Mouse (Mus musculus): ENCODE measurements around the gene Rab13.
A peak's percentile ranks its signal among the peaks of the same experiment; 100 is the strongest.

Rab13 gene

DNA sequence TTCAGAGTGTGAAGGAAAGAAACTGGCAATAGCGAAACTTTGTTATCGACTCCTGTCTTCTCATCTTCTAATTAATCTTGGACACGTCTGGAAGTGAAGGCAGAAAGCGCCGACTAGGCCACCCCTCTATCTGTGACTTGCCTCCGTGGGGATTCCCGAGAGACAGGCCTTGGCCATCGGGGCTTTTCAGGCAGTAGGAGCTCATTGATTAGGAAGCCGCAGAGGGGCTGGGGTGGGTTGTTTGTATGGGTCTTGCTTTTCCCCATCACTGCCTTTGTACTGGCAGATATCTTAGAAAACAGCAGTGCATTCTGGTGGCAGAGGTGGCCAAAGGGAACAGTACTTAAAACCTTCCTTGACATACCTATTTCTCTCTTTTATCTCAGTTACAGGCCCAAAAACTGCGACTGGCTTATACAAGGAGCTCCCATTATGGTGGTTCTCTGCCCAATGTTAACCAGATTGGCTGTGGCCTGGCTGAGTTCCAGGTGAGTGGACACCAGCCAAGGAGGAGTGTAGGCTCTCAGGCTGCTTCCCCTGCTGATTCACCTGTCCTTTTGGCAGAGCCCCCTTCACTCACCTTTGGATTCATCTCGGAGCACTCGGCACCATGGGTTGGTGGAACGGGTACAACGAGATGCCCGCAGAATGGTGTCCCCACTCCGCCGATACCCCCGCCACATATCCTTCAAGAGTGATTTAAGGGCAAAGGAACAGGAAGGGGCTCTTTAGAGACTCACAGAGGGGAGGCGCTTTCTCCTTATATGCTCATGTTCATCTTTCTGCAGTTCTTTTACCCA lies 43.4 kb downstream of the Rab13 start:
- DNase-seq (ENCODE audit: low read depth, low spot score): no peak

DNA sequence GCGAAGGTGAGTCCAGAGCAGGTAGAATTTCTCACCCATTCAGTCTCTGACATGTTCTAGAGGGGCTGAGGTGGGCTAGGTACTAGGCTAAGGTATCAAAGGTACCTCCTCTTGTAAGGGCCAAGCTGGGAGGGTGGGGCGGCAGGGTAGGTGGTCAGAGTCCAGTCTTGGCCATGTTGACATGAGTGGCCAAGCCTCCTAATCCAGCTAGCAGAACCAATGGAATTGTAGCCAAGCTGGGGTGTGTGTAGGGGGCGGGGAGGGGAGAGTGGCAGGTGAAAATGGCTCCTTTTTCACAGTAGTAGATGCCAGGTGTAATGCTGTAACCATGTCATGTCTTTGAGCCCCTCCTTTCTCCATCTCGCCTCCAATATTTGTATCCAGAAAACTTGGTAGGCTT lies 45.0 kb downstream of the Rab13 start:
- no peak for DNase-seq (ENCODE audit: low read depth, low spot score)

- no peak for DNase-seq (ENCODE audit: low read depth, low spot score)
Observed at GRCm38 (mm10) chr3:90263121-90263771, 49.8 kb downstream of the Rab13 start.

- no peak for DNase-seq (ENCODE audit: low read depth, low spot score)
Observed at GRCm38 (mm10) chr3:90264687-90265033, 51.2 kb downstream of the Rab13 start.

DNA sequence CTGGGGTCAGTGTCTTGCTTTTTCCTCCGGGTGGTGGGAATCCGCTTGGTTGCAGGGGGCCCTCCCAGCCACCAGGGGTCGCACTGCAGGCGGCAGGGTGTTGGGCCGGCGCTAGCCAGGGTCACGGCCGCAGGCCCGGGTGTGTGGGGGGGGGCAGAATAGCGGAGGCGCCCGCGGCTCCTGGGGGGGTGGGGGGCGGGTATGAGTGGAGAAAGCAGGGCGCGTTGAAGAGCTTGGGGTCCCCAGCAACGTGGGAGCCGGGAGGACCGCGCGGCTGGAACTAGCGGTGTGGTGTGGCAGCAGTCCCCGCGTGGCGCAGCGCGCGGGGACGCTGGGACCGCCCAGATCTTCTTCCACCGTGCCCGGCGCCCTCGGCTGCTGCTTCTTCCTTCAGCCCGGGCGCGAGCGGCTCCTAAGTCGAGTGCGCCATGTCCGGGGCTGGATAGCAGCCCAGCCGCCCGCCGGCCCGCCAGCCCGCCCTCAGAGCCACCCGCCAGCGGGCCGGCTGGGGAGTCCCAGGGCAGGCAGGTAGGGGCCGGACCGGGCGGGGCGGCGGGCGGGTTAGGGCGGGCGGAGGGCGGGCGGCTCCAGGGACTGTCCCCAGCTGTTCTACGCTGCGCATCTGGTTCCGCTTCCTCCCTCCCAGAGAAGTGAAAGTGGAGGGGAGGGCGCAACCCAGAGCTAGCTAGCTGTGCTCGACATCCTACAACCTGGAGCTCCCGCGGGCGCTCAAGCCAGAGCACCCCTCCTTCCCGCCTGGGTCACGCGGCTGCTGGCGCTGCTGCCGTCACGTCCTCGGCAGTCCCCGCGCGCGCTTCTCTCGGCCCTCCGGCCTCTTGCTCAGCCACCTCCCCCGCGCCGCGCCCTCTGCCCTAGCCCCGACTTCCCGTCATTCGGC lies 51.8 kb downstream of the Rab13 start, which contains the start of gene Dennd4b:
Gene Dennd4b, plus strand, starts transcription at position 152 of the 898 bp plus-strand sequence.
- peak; percentile 68 for DNase-seq (ENCODE audit: low read depth, low spot score)

- DNase-seq (ENCODE audit: low read depth, low spot score): no peak
Observed at GRCm38 (mm10) chr3:90265932-90266741, 52.6 kb downstream of the Rab13 start.

GRCm38 (mm10) chr3:90266901-90267775 lies 53.6 kb downstream of the Rab13 start:
- no peak for DNase-seq (ENCODE audit: low read depth, low spot score)

DNA sequence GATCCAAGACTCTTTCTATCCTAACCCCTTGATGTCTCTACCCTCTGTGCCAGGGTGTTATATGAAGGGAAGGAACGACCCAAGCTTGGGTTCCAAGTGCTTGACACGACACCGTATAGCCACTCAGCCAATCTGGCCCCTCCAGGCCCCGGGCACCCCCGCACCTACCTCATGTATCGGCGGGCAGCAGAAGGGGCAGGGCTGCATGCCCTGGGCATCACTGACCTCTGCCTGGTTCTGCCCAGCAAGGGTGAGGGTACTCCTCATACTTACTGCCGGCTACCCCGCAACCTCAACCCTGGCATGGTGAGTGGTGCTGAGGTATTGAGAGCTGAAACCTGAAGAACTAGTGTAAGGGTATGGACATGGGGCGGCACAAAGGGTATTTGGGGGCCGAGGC lies 54.7 kb downstream of the Rab13 start:
- DNase-seq (ENCODE audit: low read depth, low spot score): no peak

DNA sequence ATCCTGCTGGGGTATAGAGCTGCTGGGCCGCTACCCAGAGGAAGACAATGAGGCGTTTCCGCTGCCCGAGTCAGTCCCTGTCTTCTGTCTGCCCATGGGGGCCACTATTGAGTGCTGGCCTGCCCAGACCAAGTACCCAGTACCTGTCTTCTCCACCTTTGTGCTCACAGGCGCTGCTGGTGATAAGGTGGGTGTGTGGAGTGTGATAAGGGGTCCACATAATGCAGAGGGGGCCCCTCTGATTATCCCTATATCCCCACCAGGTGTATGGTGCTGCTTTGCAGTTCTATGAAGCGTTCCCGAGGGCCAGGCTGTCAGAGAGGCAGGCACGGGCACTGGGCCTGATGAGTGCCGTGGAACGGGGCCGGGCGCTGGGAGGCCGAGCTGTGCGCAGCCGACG lies 55.5 kb downstream of the Rab13 start:
- DNase-seq (ENCODE audit: low read depth, low spot score): no peak

DNA sequence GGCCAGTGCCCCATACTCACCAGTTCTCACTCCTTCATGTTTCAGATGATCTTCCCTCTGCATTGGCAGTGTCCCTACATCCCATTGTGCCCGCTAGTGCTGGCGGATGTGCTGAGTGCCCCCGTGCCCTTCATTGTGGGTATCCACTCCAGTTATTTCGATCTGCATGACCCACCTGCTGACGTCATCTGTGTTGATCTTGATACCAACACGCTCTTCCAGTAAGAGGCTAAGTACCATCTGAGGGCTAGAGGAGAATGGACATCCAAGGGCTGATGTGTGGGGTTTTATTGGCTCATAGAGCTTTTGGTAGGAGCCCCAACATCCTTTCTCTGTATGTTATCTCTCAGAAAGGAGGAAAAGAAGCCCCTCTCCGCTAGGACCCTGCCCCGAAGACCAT lies 57.3 kb downstream of the Rab13 start:
- DNase-seq (ENCODE audit: low read depth, low spot score): no peak

- DNase-seq (ENCODE audit: low read depth, low spot score): no peak
Observed at GRCm38 (mm10) chr3:90272170-90272569, 58.7 kb downstream of the Rab13 start.

DNA sequence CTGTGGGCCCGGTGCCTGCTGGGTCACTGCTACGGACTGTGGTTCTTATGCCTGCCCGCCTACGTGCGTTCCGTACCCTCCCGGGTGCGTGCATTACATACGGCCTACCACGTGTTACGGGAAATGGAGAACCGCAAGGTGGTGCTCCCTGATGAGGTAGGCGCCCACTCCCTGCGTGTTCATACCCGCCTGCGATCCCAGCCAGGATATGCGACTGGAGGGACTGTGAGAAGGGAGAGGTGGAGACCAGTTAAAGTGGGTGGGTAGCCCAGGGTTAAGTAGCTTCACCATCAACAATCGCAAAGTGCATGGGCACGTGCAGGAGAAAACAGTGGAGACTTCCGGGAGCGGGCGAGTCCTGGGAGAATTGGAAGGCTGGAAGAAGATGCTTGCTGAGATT lies 60.4 kb downstream of the Rab13 start:
- no peak for DNase-seq (ENCODE audit: low read depth, low spot score)

GRCm38 (mm10) chr3:90275286-90275685 lies 61.8 kb downstream of the Rab13 start:
- DNase-seq (ENCODE audit: low read depth, low spot score): no peak
